Mouse (Mus musculus): ENCODE results near the gene Aplf. TPM values are rescaled to one million over a fixed set of nuclear protein-coding genes. Genes with fewer than 3 reads are reported as not detected.

The Aplf gene
- 1.7 and 3.0 TPM in 2 replicates for polyA plus RNA-seq (2012; rRNA removed)

DNA sequence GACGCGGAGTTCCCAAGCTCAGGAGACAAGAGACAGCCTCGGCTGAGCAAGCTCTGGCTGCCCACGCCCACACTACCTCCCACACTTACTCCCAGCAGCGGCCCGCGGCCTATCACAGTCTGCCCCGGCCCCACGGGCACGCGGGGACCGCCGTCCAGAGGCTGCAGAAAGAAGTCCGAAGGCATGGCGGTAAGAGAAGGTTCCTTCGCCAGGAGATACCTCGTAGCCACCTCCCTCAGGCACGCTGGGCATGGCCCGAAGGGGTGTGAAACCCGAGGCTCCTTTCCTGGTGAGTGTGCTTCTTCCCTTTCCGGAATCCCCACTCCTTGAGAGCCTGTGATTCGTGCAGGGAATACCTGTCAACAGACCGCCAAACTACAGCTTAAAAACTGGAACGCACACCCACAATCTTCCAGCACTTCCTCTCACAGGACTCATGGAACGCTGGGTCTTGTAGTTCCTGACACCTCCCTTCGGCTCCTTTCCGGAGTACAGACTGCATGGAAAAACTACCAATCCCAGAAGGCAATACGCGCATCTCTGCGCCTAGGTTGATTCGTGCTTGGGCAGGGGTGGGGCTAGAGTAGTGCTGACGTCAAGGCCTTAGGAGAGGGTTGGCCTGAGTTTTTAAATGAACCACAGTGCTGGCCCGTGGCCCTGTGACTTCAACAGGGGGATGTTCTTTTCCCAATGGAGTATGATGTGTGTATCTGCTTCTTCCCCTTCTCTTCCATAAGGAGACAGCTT lies at the start of gene Aplf:
Gene Aplf, minus strand, starts transcription at position 423 of the 747 bp plus-strand sequence.
- under 1% methylated on average over 33 of the region's 33 CpGs for WGBS
- no peaks in the 10 kb centered on the region for H3K4me1 ChIP-seq (ENCODE audit: control insufficient read depth, insufficient read depth, insufficient read length, low read length)
- no peak; the same call in 1 of the 2 replicates for TF ChIP-seq POLR2A (IDR thresholded peaks at IDR 0.05; ENCODE audit: low read depth, low read length)
- TF ChIP-seq CTCF (IDR thresholded peaks at IDR 0.05; ENCODE audit: extremely low read depth, insufficient read length, insufficient replicate concordance, low read depth, low read length): no peak; the same call in 1 of the 2 replicates
- peak within 1 kb of the TSS; percentile 48 for H3K27ac ChIP-seq (ENCODE audit: insufficient read depth, low read depth, low read length)
- peak within 1 kb of the TSS; percentile 89 for H3K4me3 ChIP-seq (ENCODE audit: low read depth, low read length)
- H3K36me3 ChIP-seq (ENCODE audit: control insufficient read depth, insufficient read depth, low read length): no peaks in the 10 kb centered on the region
- no peaks in the 10 kb centered on the region for H3K27me3 ChIP-seq (ENCODE audit: control insufficient read depth, insufficient read depth, low read length)

DNA sequence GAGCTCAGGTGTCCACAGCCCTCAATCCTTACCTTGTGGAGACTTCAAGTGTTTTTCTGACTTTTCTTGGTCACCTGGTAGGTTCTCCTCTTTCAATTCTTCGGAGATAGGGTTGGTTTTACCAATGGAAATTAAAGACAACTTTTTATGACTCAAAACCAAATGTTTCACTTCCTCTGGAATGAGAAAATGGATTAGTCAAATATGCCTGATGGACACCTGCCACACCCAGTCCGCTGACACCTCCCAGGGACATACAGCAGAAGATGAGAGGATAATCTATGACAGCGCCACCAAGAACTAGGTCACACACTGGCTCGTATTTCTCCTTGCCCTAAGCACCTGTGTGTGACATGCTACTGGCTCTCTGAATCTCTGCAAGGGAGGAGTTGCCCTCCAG lies 42.1 kb upstream of the Aplf start:
- H3K27ac ChIP-seq (ENCODE audit: insufficient read depth, low read depth, low read length): no peak overlapping the region
- TF ChIP-seq CTCF (IDR thresholded peaks at IDR 0.05; ENCODE audit: extremely low read depth, insufficient read length, insufficient replicate concordance, low read depth, low read length) (no peak), POLR2A (IDR thresholded peaks at IDR 0.05; ENCODE audit: low read depth, low read length) (no peak)
- H3K27me3 ChIP-seq (ENCODE audit: control insufficient read depth, insufficient read depth, low read length): no peaks in the 10 kb centered on the region
- no peaks in the 10 kb centered on the region for H3K36me3 ChIP-seq (ENCODE audit: control insufficient read depth, insufficient read depth, low read length)
- no peak overlapping the region for H3K4me3 ChIP-seq (ENCODE audit: low read depth, low read length)
- WGBS: 72% methylated on average over 4 of the region's 4 CpGs
- no peaks in the 10 kb centered on the region for H3K4me1 ChIP-seq (ENCODE audit: control insufficient read depth, insufficient read depth, insufficient read length, low read length)

DNA sequence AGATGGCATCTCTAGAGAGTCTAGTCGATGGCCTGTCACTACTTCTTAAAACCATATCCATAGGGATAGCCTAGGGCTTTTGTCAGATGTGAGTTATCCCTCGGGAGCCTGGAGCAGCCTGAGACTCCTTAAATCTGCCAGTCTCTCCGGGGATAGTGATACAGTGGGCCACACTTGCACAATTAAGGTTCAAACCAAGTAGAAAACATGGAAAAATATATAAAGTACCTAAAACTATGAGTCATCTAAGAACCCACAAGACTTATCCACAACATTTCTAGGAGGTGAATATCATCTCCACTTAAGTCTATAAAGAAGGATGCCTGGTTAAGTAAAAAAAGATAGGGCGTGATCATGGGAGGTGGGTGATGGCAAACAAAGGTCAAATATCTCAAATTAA lies 40.3 kb upstream of the Aplf start:
- no peaks in the 10 kb centered on the region for H3K36me3 ChIP-seq (ENCODE audit: control insufficient read depth, insufficient read depth, low read length)
- H3K4me3 ChIP-seq (ENCODE audit: low read depth, low read length): no peak overlapping the region
- 79% methylated on average over 4 of the region's 4 CpGs for WGBS
- H3K27me3 ChIP-seq (ENCODE audit: control insufficient read depth, insufficient read depth, low read length): no peaks in the 10 kb centered on the region
- no peaks in the 10 kb centered on the region for H3K4me1 ChIP-seq (ENCODE audit: control insufficient read depth, insufficient read depth, insufficient read length, low read length)
- TF ChIP-seq POLR2A (IDR thresholded peaks at IDR 0.05; ENCODE audit: low read depth, low read length) (no peak), CTCF (IDR thresholded peaks at IDR 0.05; ENCODE audit: extremely low read depth, insufficient read length, insufficient replicate concordance, low read depth, low read length) (no peak)
- H3K27ac ChIP-seq (ENCODE audit: insufficient read depth, low read depth, low read length): no peak overlapping the region

DNA sequence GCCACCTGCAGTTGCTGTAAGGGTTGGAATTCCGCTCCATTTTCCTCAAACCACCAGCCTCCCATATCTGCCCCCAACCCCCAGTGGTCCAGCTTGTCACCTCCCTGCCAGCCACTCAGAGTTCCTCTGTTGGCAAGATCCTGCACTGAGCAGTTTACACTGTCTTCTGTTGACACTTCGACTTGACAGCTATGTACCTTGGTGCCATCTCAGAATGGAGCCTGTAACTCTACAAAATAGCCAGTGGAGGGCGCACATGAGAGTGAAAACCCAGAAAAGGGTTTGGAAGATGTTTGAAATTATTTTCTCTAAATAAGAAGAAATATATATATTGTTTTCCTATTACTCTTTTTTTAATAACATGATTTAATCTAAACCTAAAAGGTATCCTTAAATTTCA lies 34.3 kb upstream of the Aplf start:
- Histone ChIP-seq H3K4me3 (ENCODE audit: low read depth, low read length) (no peak overlapping the region), H3K36me3 (ENCODE audit: control insufficient read depth, insufficient read depth, low read length) (no peaks in the 10 kb centered on the region), H3K27ac (ENCODE audit: insufficient read depth, low read depth, low read length) (no peak overlapping the region), H3K27me3 (ENCODE audit: control insufficient read depth, insufficient read depth, low read length) (no peaks in the 10 kb centered on the region), H3K4me1 (ENCODE audit: control insufficient read depth, insufficient read depth, insufficient read length, low read length) (no peaks in the 10 kb centered on the region)
- TF ChIP-seq CTCF (IDR thresholded peaks at IDR 0.05; ENCODE audit: extremely low read depth, insufficient read length, insufficient replicate concordance, low read depth, low read length): no peak
- 41% methylated on average over 3 of the region's 3 CpGs for WGBS

DNA sequence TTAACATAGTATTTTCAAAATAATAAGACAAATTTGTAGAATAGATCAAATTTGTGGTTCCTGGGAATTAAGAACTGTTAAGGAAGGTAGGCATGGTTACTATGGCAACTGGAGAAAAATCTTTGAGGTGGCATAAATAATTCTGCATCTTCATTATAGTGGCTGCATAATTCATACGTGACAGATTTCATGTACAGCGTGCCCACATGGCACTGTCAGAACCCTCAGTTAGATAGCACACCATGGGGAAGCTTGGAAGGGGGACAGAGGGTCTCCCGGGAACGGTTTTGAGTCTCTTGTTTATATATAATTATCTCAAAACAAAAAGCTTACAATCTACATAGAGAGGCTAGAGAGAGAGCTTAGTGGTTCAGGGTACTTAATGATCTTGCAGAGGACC lies 24.6 kb upstream of the Aplf start:
- H3K36me3 ChIP-seq (ENCODE audit: control insufficient read depth, insufficient read depth, low read length): no peaks in the 10 kb centered on the region
- TF ChIP-seq CTCF (IDR thresholded peaks at IDR 0.05; ENCODE audit: extremely low read depth, insufficient read length, insufficient replicate concordance, low read depth, low read length) (no peak), POLR2A (IDR thresholded peaks at IDR 0.05; ENCODE audit: low read depth, low read length) (no peak)
- 93% methylated on average over 4 of the region's 4 CpGs for WGBS
- no peaks in the 10 kb centered on the region for H3K27me3 ChIP-seq (ENCODE audit: control insufficient read depth, insufficient read depth, low read length)
- H3K4me3 ChIP-seq (ENCODE audit: low read depth, low read length): no peak overlapping the region
- H3K27ac ChIP-seq (ENCODE audit: insufficient read depth, low read depth, low read length): no peak overlapping the region
- H3K4me1 ChIP-seq (ENCODE audit: control insufficient read depth, insufficient read depth, insufficient read length, low read length): no peaks in the 10 kb centered on the region

DNA sequence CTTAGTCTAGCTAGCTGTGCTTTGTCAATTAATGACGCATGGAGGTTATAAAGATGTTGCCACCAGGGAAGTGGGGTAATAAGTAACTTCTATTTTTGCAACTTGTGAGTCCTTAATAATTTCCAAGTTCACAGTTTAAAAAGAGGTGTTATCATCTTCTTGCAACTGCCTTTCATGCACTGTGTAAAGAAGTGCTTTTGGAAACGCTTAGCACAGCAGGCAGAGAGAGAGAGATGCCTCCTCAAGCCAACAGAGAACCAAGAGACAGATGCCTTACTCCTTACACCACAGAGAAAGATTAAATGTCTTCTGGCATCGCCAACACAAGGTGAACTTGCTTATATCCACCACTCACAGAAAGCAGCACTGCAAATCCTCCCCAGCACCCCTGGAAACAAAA lies 24.0 kb upstream of the Aplf start:
- Histone ChIP-seq H3K4me1 (ENCODE audit: control insufficient read depth, insufficient read depth, insufficient read length, low read length) (no peaks in the 10 kb centered on the region), H3K27me3 (ENCODE audit: control insufficient read depth, insufficient read depth, low read length) (no peaks in the 10 kb centered on the region), H3K27ac (ENCODE audit: insufficient read depth, low read depth, low read length) (no peak overlapping the region), H3K36me3 (ENCODE audit: control insufficient read depth, insufficient read depth, low read length) (no peaks in the 10 kb centered on the region), H3K4me3 (ENCODE audit: low read depth, low read length) (no peak overlapping the region)
- WGBS: 46% methylated on average over 3 of the region's 3 CpGs
- TF ChIP-seq CTCF (IDR thresholded peaks at IDR 0.05; ENCODE audit: extremely low read depth, insufficient read length, insufficient replicate concordance, low read depth, low read length): no peak
- no peak for TF ChIP-seq POLR2A (IDR thresholded peaks at IDR 0.05; ENCODE audit: low read depth, low read length)

DNA sequence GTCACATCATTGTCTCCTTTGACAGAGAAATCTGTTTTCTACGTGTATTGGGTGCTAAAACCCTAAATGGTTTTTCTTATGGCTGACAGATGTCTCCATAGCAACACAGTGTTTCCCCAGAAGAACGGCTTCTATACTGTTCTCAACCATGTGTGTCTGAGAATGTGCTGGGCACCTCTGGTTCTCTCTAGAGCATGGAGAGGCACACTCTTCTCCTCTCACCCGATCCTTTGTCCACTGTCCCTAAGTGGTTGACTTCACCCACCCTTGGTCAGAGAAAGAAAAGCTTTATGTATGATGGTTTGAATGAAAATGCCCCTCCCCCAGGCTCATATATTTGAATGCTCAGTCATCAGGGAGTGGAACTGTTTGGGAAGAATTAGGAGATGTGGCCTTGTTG lies 8.4 kb upstream of the Aplf start:
- Histone ChIP-seq H3K4me3 (ENCODE audit: low read depth, low read length) (no peak overlapping the region), H3K4me1 (ENCODE audit: control insufficient read depth, insufficient read depth, insufficient read length, low read length) (no peaks in the 10 kb centered on the region), H3K36me3 (ENCODE audit: control insufficient read depth, insufficient read depth, low read length) (no peaks in the 10 kb centered on the region), H3K27ac (ENCODE audit: insufficient read depth, low read depth, low read length) (no peak overlapping the region), H3K27me3 (ENCODE audit: control insufficient read depth, insufficient read depth, low read length) (no peaks in the 10 kb centered on the region)
- 70% methylated on average over 3 of the region's 3 CpGs for WGBS
- TF ChIP-seq POLR2A (IDR thresholded peaks at IDR 0.05; ENCODE audit: low read depth, low read length) (no peak), CTCF (IDR thresholded peaks at IDR 0.05; ENCODE audit: extremely low read depth, insufficient read length, insufficient replicate concordance, low read depth, low read length) (no peak)
